Mouse (Mus musculus) telencephalon, adult 2 months (tissue): ENCODE measurements around the gene Sirt7.

Source experiments
- DNase-seq: peaks from one replicate; pipeline ENCODE4 v3.0.0-alpha.2; 2011; ENCODE audit warnings: low read depth, low spot score

The Sirt7 gene

DNA sequence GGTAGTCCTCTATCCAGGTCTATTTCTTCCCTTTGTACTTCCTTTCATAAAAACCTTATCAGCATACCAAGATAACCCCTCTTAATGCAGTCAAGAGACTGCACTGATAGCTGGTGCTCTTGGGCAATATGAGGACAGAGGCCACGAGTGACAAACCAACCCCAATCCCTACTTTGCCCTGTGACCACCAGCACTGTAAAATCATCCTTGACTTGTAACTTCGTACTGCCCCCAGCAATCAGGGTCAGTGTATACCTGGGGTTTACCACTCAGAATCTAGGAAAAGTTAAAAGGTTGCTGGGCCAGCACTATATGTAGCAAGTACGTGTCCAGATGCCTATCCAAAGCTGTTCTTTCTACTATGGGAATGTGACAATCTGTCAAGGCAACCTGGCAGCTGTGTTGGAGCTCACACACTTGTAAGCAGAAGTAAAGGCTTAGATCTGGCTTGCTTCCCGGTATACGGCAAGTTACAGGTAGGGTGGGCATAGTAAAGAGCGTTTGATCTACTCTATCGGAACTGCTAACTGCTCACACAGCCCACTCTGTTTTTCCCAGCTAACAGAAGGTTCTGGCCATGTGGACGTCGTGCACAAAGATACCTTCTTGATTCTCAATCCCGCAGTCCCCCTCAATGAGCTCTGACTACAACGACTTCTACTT, 53.2 kb downstream of the Sirt7 start:
- DNase-seq = no peak

GRCm38 (mm10) chr11:120571122-120571521, 53.9 kb downstream of the Sirt7 start:
- no peak for DNase-seq
